Mouse (Mus musculus) gonadal fat pad, adult 2 months (tissue): Measurements from ENCODE around the gene Hoxa3. TPM values are rescaled to one million over a fixed set of nuclear protein-coding genes. Genes with fewer than 3 reads are reported as not detected.

Experiments
- DNase-seq: peaks from one replicate; pipeline ENCODE4 v3.0.0-alpha.2; 2012; ENCODE audit warnings: low read depth
- polyA plus RNA-seq: library from polyadenylated mRNA; depleted of rRNA; stranded (reverse); fragments of >200 nt; gene quantifications from 2 replicates; pipeline ENCODE4 v1.2.3, GENCODE M21; 2012

Gene Hoxa3
- polyA plus RNA-seq, 1 experiment: 5.6 TPM

- DNase-seq: no peak
These were observed 33.8 kb upstream of the Hoxa3 start for GRCm38 (mm10) chr6:52246916-52247315.

DNA sequence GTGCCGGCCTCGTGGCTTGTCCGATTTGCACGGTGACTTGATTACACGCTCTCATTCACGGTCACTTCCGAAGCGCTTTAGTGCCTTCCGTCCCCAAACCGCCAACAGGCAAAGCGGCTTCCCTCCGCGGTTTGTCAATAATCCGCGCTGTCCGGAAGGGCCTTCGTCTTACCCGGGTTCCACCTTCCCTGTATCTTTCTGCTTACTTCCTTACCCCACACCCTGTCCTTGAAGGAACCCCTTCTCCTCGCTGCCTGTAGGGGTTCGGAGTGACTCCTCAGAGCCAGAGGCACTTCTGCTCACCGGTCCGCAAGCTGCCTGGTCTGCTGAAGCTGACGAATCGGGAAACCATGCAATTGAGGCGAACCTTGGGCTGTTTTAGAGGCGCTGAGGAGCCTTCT is 33.3 kb upstream of the Hoxa3 start:
- DNase-seq: no peak

- no peak for DNase-seq
These were observed 32.6 kb upstream of the Hoxa3 start, which contains the start of gene Hoxa11 for GRCm38 (mm10) chr6:52245757-52246142. Gene Hoxa11, minus strand, starts transcription at chr6:52245810.

DNA sequence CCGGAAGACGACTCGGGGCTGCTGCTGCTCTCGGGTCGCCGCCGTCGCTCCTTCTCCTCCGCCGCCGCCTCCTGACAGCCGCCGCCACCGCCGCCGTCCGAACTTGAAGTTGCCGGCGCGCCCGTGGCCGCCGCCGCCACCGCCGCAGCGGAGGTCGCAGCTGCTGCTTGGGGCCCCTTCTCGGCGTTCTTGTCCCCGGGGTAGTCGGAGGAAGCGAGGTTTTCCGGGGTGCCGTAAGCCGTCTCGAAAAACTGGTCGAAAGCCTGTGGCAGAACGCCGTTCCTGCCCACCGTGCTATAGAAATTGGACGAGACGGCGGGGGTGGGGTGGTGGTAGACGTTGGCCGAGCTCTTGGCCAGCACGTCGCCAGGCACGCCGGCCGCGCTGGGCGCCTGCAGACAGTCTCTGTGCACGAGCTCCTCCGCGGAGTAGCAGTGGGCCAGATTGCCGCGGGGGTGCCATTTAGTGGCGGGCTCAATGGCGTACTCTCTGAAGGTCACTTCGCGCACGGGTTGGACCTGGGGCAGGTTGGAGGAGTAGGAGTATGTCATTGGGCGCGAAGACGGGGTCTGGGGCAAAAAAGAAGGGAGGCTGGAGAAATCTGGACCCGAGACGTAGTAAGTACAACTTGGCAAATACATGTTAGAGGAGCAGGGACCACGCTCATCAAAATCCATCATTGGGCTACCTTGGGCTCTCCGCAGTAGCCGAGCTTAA is 32.1 kb upstream of the Hoxa3 start:
- no peak for DNase-seq

DNA sequence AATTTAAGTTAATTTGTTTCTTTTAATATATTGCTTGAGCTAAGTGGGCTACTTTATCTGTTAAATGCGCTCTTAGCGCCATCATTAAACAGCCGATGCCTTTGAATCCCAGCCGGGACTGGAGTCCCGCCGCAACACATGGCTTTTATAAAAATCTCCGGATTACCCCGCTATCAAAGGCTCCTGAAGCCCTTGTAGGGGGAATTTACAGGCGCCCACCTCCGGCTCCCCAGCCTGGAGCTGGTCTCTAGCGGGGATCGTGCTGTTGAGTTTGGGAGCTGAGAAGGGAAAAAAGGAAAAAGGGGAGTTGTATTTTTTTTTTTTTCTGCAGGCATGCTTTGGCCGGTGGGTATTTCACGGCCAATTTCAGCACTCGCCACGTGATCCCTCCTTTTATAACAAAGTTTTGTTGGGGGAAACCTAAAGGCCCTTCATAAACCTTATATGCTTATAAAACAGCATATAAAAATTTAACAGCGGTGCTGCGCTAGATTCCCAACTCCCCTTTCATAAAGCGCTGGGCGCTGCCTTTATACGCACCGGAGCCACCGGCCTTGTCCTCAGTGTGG is 31.4 kb upstream of the Hoxa3 start:
- no peak for DNase-seq

- DNase-seq: no peak
These were observed 30.6 kb upstream of the Hoxa3 start for GRCm38 (mm10) chr6:52243681-52244121.

GRCm38 (mm10) chr6:52242801-52243332 is 29.7 kb upstream of the Hoxa3 start:
- no peak for DNase-seq

GRCm38 (mm10) chr6:52241001-52241621 is 28.0 kb upstream of the Hoxa3 start:
- DNase-seq: no peak

- DNase-seq: no peak
These were observed 27.4 kb upstream of the Hoxa3 start, which contains the start of gene Hoxa10 for GRCm38 (mm10) chr6:52240389-52241000. Gene Hoxa10, minus strand, starts transcription at chr6:52240854.

- no peak for DNase-seq
These were observed 26.7 kb upstream of the Hoxa3 start for GRCm38 (mm10) chr6:52239625-52240388.

DNA sequence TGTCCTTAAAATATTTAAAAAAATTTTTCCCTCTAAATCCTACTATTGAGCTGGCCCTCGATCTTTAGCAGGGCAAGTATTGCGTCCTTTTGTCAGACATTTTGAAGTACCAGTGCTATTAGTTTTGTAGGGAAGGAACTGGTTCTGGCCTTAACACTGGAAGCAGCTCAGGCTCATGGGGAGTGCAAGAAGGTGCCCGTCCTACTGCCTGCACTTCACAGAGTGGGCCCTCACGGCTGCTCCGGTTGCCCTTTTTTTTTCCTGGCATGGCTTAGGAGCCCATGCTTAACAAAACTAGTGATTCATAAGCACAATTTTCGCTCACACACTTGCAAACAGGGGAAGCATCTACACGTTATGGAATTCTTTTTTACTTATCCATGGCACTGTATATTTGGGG is 25.8 kb upstream of the Hoxa3 start:
- DNase-seq: no peak

DNA sequence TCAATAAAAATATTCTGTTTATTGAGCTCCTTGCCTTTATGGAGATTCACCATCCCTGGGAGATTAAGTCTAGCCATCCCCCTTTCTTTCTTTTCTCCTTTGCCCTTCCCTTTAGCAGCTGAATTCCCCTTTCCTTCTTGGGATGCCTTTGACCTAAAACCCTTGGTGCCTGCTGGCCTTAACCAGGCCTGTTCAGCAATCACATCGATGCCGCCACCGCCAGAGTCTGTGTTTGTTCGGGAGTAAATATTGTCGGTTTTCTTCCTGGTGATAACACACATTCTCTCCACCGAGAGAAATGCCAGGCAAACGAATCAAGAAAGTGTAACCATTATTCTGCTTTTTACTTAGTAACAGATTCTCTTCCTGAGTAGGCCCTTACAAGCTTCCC is 25.0 kb upstream of the Hoxa3 start:
- no peak for DNase-seq

DNA sequence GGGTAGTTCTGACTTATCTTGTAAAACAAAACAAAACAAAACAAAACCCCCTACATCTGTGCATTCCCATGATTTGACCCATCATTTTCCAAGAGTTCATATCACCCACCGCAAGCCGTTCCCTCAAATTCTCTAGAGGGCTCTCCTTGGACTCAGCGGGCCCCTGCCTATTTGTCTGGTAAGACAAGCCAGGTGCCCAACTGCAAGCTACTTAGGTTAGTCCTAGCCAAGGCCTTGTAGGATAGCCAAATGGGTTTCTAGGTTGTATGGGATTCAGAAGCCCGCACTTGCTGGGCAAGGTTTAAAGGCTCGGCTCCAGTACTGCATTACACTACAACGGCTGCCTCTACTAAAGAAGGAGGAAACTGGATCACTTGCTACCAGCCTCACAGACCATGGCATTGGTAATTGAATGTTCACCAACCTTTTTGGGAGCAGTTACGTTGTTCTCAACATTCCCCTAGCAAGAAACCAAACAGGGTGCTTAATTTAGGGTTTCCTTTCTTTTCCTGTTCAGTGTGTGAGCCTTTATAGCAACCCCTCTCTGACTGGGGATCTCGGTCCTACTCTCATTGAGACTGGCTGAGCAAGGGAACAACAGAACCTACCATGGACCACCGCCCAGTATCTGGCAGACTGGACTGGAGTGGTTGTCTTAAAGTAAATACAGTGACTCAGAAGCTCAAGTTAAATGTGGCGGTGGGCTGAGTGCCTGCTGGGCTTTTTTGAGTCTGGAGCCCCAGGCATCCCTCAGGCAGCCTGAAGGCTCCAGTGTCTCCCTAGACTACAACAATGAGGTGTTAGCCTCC is 24.4 kb upstream of the Hoxa3 start:
- no peak for DNase-seq

DNA sequence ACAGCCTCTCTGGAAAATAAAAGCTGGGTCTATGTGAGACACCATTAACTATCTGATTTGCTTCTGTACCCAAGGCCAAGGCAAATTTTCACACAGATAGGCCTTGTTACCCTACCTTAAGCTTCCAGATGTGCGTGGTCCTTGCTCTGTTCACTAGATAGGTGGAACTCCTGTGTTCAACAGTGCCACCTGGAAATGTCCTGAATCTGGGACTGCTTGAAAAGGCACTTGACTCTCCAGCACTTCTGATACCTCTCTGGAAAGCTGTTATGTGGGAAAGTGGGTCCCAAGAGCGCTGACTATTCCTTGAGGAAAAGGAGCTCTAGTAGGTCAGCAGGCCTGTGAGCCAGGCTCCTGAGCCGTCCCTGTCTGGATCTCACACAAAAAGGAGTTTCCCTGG is 23.7 kb upstream of the Hoxa3 start:
- no peak for DNase-seq

DNA sequence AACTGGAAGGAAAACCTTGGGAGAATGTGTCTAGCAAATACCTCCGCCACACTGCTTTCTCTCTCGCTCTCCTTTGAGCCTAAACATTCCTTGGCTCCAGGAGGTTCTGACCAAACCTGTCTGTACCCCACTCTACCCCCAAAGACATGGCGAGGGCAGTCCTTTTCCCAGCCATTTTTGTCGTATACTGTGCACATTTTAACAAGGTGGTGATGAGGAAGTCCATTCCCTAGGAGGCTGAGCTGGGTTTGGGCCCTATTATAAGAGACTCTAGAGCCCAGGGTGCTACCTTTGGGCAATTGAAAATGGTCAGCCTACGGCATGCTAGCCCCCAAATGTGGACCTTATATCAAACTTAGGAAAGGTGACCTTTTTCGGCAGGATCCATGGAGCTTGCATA is 22.7 kb upstream of the Hoxa3 start:
- no peak for DNase-seq

DNA sequence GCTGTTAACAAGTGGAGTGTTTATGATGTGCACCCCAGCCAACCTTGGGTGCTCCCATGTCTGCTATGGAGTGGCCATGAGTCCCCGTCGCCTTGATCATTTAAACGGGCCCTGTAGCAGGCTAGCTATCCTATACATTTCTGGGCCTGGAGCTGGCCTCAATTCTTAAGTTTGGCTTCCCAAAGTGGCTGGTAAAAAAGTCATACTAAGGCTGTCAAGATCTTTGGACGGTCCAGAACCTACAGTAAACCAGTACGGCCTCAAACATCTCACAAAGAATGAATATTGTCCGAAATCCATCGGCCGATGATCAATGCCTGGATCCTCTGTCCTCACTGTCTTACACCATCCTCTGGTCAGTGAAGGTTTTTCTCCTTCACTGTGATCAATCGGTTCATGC is 22.1 kb upstream of the Hoxa3 start:
- DNase-seq: no peak

GRCm38 (mm10) chr6:52234428-52235140 is 21.4 kb upstream of the Hoxa3 start:
- DNase-seq: no peak

DNA sequence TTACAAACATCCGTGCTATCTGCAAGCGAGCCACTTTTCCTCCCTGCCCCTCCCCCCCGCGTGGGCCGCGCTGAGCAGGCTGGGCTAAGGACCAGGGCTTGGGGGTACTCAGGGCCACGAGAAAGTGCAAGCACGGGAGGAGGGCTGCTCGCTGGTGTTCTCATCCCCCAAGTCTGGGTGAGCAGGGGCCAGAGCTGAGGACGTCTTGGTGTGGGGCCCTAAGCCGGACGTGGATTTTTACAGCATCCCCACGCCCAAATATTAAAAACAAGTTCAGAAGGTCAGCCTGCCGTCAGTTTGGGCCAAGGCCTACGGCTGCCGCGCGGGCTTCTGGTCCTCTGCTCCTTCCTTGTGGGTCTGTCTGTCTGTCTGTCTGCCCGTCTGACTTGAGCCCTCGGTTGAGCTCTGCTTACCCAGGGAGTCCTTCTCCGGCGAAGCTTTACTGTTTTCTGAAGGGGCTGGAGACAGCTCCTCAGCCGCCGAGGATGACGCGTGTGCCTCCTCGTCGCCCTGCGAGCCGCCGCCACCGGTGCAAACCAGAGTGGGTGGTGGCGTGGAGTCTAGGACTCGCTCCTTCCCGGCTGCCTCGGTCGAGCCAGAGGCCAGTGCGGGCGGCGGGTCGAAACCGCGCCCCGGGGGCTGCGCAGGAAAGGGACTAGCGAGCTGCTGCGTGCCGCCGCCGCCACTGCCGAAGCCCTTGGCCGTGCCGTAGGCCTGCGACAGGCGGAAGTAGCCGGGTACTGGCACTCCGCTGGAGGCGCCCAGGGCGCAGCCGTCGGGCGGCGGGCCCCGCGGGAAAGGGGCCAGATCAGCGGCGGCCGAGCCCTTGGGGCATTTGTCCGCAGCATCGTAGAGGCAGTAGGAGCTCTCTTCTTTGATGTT is 20.7 kb upstream of the Hoxa3 start:
- DNase-seq: no peak

- no peak for DNase-seq
These were observed 19.9 kb upstream of the Hoxa3 start for GRCm38 (mm10) chr6:52232984-52233545.
